Mouse (Mus musculus): ENCODE results near the gene Mex3d. TPM values are rescaled to one million over a fixed set of nuclear protein-coding genes. Genes with fewer than 3 reads are reported as not detected.

Gene Mex3d
- polyA plus RNA-seq, 1 experiment from 2014 or later = 6.7 TPM

DNA sequence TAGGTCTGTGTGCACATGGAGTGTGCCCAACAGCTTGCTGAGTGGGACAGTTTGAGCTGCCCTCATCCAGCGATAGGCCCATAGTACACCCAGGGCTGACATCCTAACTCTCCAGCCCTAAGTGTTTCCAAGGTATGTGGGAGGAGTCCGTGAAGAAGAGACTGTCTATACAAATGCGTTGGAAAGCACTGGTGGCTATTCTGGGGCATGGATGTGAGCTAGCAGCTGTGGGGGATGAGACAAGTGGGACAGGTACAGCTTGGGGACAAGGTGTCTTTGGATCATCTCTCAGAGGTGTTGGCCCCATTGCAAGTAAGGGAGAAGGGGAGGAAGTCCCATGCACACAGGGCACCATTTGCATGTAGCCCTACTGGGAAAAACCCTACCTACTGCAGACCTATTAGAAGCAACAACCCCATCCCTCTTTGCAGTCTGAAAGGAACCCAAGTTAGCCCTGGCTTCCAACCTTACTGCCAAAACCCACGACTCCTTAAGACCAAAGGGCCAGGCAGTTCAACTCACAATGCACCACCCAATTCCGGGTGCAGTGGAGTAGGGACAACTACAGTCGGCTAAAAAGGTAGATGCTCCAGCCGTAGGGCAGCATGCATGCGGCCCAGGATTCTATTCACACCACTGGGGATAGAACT, 10.2 kb upstream of the Mex3d start:
- ATAC-seq (replicated peaks; ENCODE audit: low FRiP score, low TSS enrichment, low read depth) = no peak

DNA sequence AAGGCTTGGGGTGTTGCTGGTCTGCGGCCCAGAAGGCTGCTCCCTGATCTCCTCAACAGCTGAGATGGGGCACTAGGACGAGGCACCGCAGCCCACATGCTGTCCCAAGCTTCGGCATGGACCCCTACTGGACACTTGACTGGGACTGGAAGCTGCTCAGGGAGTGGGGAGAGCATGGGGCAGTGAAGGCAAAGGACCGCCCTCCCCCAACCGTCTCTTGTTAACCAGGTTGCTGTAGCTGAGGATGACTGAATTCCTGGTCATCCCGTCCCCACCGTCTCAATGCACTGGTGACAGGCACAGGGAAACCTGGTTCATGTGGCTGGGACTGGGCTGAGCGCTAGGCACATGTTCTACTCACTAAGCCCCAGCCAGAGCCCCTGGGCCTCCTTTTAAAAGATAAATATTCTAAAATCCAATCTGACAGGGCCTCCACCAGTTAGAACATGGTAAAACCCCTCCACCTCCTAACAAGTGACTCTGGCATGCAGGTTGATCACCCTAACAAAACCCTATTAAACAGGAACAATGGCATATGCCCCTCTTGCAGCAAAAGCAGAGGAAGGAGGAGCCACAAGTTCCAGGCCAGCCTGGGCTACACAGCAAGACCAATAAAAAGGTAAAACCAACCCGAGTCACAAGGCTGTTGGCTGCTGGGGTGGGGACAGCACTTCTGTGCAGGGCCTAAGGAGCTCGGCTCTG, 9.5 kb upstream of the Mex3d start:
- Histone ChIP-seq H3K36me3 (ENCODE audit: control insufficient read depth, insufficient read depth, low read length) (peaks cover 55% of the 10 kb centered on the region), H3K9ac (ENCODE audit: low read length) (peak overlapping the region; percentile 96)

More for the DNA sequence above, 10.2 kb upstream of the Mex3d start:
- Histone ChIP-seq H3K27ac (ENCODE audit: low read depth) (peak overlapping the region; percentile 99; the same call in 1 of the 2 replicates), H3K4me3 (ENCODE audit: low read depth, low read length) (peak overlapping the region; percentile 72), H3K27me3 (replicated peaks; ENCODE audit: control insufficient read depth, insufficient read depth, low read length) (no peaks in the 10 kb centered on the region), H3K36me3 (ENCODE audit: control insufficient read depth, insufficient read depth, low read length) (peaks cover 52% of the 10 kb centered on the region), H3K4me2 (ENCODE audit: low read length) (peak overlapping the region; percentile 88), H3K4me1 (replicated peaks; ENCODE audit: control insufficient read depth, insufficient read depth, low read length) (peaks cover 21% of the 10 kb centered on the region), H3K9ac (ENCODE audit: low read length) (peak overlapping the region; percentile 96), H3K9me3 (ENCODE audit: control insufficient read depth, low read length) (no peaks in the 10 kb centered on the region)
- DNase-seq (ENCODE audit: low spot score) = no peak
- WGBS = 39% methylated on average over 8 of the region's 8 CpGs

DNA sequence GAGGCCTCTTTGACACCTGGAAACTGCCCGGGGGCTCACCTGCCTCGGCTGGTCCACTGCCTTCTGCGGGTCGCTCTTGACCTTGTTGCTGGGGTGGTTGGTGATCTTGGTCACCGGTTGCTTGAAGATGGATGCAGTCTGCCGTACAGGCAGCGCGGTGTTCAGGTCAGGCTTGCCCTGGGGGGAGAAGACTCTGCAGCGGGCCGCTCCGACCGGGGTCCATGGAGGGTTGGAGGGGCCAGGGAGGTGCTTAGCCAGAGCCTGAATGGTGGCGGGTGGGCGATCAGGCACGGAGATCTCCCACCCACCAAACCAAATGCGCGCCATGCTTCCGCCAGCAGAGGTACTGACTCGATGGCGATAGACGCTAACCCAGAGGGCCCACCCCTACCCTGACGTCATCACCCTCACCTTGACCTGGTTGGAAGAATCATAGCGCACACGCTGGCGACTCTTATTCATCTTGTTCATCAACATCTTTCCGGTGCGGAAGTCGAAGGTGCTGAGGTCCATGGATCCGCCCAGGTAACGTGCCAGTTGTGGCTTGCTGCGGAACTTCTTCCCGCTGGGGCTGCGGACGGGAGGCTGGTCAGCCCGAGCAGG, 7.7 kb upstream of the Mex3d start:
- H3K36me3 ChIP-seq (ENCODE audit: control insufficient read depth, insufficient read depth, low read length) = peaks cover 61% of the 10 kb centered on the region
- 95% methylated on average over 35 of the region's 35 CpGs for WGBS
- DNase-seq (ENCODE audit: low spot score) = no peak

More for the DNA sequence above, 9.5 kb upstream of the Mex3d start:
- Histone ChIP-seq H3K27me3 (replicated peaks; ENCODE audit: control insufficient read depth, insufficient read depth, low read length) (no peaks in the 10 kb centered on the region), H3K4me3 (ENCODE audit: low read depth, low read length) (peak overlapping the region; percentile 72), H3K4me2 (ENCODE audit: low read length) (peak overlapping the region; percentile 88), H3K27ac (ENCODE audit: low read depth) (peak overlapping the region; percentile 99; the same call in 1 of the 2 replicates), H3K9me3 (ENCODE audit: control insufficient read depth, low read length) (no peaks in the 10 kb centered on the region), H3K4me1 (replicated peaks; ENCODE audit: control insufficient read depth, insufficient read depth, low read length) (peaks cover 21% of the 10 kb centered on the region)
- ATAC-seq (replicated peaks; ENCODE audit: low FRiP score, low TSS enrichment, low read depth) (no peak), DNase-seq (ENCODE audit: low spot score) (no peak)
- 83% methylated on average over 11 of the region's 11 CpGs for whole genome bisulfite sequencing

DNA sequence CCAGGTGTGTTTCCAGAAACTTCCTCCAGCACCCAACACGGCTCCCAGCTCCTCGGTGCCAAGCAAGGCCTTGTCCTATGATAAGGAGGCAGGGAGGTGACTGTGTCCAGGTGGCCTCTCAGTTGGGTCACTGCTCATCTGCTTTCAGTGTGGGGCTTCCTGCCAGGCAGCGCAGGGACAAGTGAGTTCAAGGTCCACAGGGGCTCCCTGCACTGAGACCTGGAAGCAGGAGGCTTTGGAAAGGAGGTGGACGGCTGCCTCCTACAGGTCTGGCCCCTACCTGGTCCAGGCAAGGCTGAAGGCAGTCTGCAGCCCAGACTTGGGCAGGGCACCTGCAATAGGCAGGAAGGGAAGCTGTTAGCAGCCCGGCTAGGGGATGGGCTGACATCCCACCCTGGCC, 5.2 kb upstream of the Mex3d start:
- ATAC-seq (replicated peaks; ENCODE audit: low FRiP score, low TSS enrichment, low read depth) = no peak
- Histone ChIP-seq H3K4me3 (ENCODE audit: low read depth, low read length) (no peak overlapping the region), H3K27ac (ENCODE audit: low read depth) (no peak overlapping the region), H3K27me3 (replicated peaks; ENCODE audit: control insufficient read depth, insufficient read depth, low read length) (no peaks in the 10 kb centered on the region), H3K4me1 (replicated peaks; ENCODE audit: control insufficient read depth, insufficient read depth, low read length) (peaks cover 19% of the 10 kb centered on the region), H3K4me2 (ENCODE audit: low read length) (no peak overlapping the region), H3K36me3 (ENCODE audit: control insufficient read depth, insufficient read depth, low read length) (peaks cover 61% of the 10 kb centered on the region), H3K9me3 (ENCODE audit: control insufficient read depth, low read length) (no peaks in the 10 kb centered on the region), H3K9ac (ENCODE audit: low read length) (no peak overlapping the region)
- DNase-seq (ENCODE audit: low spot score) = no peak
- WGBS = 81% methylated on average over 5 of the region's 5 CpGs

More for the DNA sequence above, 7.7 kb upstream of the Mex3d start:
- no peaks in the 10 kb centered on the region for H3K9me3 ChIP-seq (ENCODE audit: control insufficient read depth, low read length)
- no peak for ATAC-seq (replicated peaks; ENCODE audit: low FRiP score, low TSS enrichment, low read depth)
- no peak overlapping the region for H3K9ac ChIP-seq (ENCODE audit: low read length)
- peaks cover 16% of the 10 kb centered on the region for H3K4me1 ChIP-seq (replicated peaks; ENCODE audit: control insufficient read depth, insufficient read depth, low read length)
- H3K4me3 ChIP-seq (ENCODE audit: low read depth, low read length) = no peak overlapping the region
- H3K27me3 ChIP-seq (replicated peaks; ENCODE audit: control insufficient read depth, insufficient read depth, low read length) = no peaks in the 10 kb centered on the region
- no peak overlapping the region for H3K4me2 ChIP-seq (ENCODE audit: low read length)
- H3K27ac ChIP-seq (ENCODE audit: low read depth) = no peak overlapping the region

DNA sequence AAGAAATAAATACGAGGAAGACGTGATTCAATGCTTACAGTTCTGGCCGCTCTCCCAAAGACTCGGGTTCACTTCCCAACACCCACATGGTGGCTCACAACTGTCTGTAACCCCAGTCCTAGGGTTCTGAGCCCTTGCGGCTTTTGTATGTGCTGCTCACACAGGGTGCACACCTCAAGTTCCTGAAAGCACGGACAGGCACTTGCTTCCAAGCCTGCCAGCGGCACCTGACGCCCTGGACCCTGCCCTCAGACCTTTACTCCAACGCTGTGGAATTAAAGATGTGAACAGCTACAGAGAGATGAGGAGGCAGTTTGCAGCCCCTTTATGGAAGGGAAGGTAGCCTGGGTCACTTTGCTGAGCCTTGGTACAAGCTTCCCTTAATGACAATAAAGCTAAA, 3.2 kb upstream of the Mex3d start:
- 79% methylated on average over 9 of the region's 9 CpGs for WGBS
- ATAC-seq (replicated peaks; ENCODE audit: low FRiP score, low TSS enrichment, low read depth) (no peak), DNase-seq (ENCODE audit: low spot score) (no peak)
- no peak overlapping the region for H3K4me3 ChIP-seq (ENCODE audit: low read depth, low read length)
- no peak overlapping the region for H3K9ac ChIP-seq (ENCODE audit: low read length)
- H3K27me3 ChIP-seq (replicated peaks; ENCODE audit: control insufficient read depth, insufficient read depth, low read length) = no peaks in the 10 kb centered on the region
- H3K4me2 ChIP-seq (ENCODE audit: low read length) = no peak overlapping the region
- H3K27ac ChIP-seq (ENCODE audit: low read depth) = no peak overlapping the region
- no peaks in the 10 kb centered on the region for H3K9me3 ChIP-seq (ENCODE audit: control insufficient read depth, low read length)
- H3K4me1 ChIP-seq (replicated peaks; ENCODE audit: control insufficient read depth, insufficient read depth, low read length) = peaks cover 11% of the 10 kb centered on the region
- peaks cover 53% of the 10 kb centered on the region for H3K36me3 ChIP-seq (ENCODE audit: control insufficient read depth, insufficient read depth, low read length)

DNA sequence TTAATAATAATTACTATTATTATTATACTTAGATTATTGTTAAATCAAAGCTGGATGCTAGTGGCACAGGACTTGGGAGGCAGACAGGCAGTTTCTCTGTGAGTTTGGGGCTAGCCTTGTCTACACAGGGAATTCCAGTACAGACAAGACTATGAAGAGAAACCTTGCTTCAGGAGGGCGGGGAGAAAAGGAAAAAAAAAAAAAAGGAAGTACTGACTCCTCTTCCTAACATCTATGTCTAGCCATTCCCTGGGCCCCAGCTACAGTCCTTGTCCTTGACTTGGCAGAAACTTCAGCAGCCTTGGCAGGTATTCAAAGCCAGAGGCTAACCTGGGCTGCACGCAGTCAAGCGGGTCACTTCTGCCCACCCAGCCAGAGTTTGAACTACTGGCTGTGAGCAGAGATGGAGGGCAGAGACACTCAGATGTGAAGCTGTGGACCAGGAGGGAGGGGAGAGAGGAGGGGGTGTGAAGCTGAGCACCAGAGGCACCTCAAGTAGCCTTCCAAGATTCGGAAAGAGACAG, 1.8 kb upstream of the Mex3d start:
- H3K4me3 ChIP-seq (ENCODE audit: low read depth, low read length) = no peak overlapping the region
- peaks cover 44% of the 10 kb centered on the region for H3K36me3 ChIP-seq (ENCODE audit: control insufficient read depth, insufficient read depth, low read length)
- H3K9ac ChIP-seq (ENCODE audit: low read length) = no peak overlapping the region
- peaks cover 23% of the 10 kb centered on the region for H3K4me1 ChIP-seq (replicated peaks; ENCODE audit: control insufficient read depth, insufficient read depth, low read length)
- H3K4me2 ChIP-seq (ENCODE audit: low read length) = no peak overlapping the region
- no peaks in the 10 kb centered on the region for H3K27me3 ChIP-seq (replicated peaks; ENCODE audit: control insufficient read depth, insufficient read depth, low read length)
- no peak for ATAC-seq (replicated peaks; ENCODE audit: low FRiP score, low TSS enrichment, low read depth)
- WGBS = 76% methylated on average over 4 of the region's 4 CpGs
- DNase-seq (ENCODE audit: low spot score) = no peak
- H3K9me3 ChIP-seq (ENCODE audit: control insufficient read depth, low read length) = no peaks in the 10 kb centered on the region
- H3K27ac ChIP-seq (ENCODE audit: low read depth) = no peak overlapping the region

DNA sequence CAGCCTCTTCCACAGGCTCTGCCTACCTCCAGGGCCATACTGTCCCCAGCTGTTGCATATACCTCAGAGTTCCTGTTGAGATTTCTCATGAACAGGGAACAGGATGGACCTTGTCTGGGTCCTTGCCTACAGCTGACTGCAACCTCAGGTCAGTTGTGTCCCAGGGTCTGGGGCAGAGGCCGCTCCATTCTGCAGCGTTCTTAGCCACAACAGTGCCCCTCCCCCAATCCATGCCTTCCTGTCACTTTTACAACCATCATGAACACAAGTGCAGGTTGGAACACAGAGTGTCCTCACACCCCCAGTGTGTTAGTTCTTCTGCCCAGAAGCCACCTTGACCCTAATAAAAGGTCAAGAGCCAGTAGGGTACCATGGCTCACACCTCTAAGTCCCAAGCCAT, 1.3 kb upstream of the Mex3d start:
- Histone ChIP-seq H3K9ac (ENCODE audit: low read length) (no peak overlapping the region; the same call in 1 of the 2 replicates), H3K27me3 (replicated peaks; ENCODE audit: control insufficient read depth, insufficient read depth, low read length) (no peaks in the 10 kb centered on the region), H3K36me3 (ENCODE audit: control insufficient read depth, insufficient read depth, low read length) (peaks cover 39% of the 10 kb centered on the region), H3K4me3 (ENCODE audit: low read depth, low read length) (no peak overlapping the region; the same call in 1 of the 2 replicates), H3K4me1 (replicated peaks; ENCODE audit: control insufficient read depth, insufficient read depth, low read length) (peaks cover 28% of the 10 kb centered on the region), H3K9me3 (ENCODE audit: control insufficient read depth, low read length) (no peaks in the 10 kb centered on the region), H3K27ac (ENCODE audit: low read depth) (peak overlapping the region; percentile 34), H3K4me2 (ENCODE audit: low read length) (no peak overlapping the region; the same call in 1 of the 2 replicates)
- DNase-seq (ENCODE audit: low spot score) (no peak), ATAC-seq (replicated peaks; ENCODE audit: low FRiP score, low TSS enrichment, low read depth) (no peak)
- WGBS = 21% methylated on average over 2 of the region's 2 CpGs

DNA sequence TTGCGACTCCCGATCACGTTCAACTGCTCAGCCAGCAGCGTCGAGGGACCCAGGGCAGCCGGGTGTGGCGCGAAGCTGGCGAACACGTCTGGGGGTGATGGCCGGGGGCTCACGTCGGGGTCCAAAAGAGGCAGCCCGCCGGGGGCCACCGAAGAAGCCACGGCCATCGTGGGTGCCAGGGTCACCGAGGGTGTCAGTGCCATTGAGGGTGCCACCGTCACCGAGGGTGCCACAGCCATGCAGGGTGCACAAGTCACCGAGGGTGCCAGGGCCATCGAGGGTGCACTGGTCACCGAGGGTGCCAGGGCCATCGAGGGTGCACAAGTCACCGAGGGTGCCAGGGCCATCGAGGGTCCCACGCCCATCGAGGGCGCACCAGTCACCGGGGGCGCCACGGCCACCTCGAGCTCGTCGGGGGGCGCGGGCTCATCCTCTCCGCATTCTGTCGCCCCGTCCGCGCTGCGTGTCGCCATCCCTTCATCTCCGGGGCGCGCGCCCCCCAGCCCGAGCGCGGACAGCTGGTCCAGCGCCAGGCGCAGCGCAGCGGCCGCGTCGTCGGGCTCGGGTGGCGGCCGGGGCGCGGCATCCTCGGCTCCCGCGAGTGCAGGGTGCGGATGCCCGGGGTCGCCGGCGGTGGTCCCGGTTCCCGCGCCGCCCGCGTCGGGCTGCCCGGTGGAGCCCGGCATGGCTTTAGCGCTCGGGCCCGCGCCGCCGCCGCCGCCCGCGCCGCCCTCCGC, 556 bp downstream of the Mex3d start:
- peak overlapping the region; percentile 81 for H3K4me3 ChIP-seq (ENCODE audit: low read depth, low read length)
- peak overlapping the region; percentile 74 for H3K4me2 ChIP-seq (ENCODE audit: low read length)
- H3K27ac ChIP-seq (ENCODE audit: low read depth) = peak overlapping the region; percentile 80
- no peaks in the 10 kb centered on the region for H3K27me3 ChIP-seq (replicated peaks; ENCODE audit: control insufficient read depth, insufficient read depth, low read length)
- DNase-seq (ENCODE audit: low spot score) (no peak), ATAC-seq (replicated peaks; ENCODE audit: low FRiP score, low TSS enrichment, low read depth) (peak; percentile 8; the same call in 1 of the 2 replicates)
- WGBS = under 1% methylated on average over 89 of the region's 94 CpGs
- peaks cover 31% of the 10 kb centered on the region for H3K4me1 ChIP-seq (replicated peaks; ENCODE audit: control insufficient read depth, insufficient read depth, low read length)
- peak overlapping the region; percentile 65 for H3K9ac ChIP-seq (ENCODE audit: low read length)
- H3K36me3 ChIP-seq (ENCODE audit: control insufficient read depth, insufficient read depth, low read length) = peaks cover 35% of the 10 kb centered on the region
- H3K9me3 ChIP-seq (ENCODE audit: control insufficient read depth, low read length) = no peaks in the 10 kb centered on the region
